Mouse (Mus musculus) forelimb bud, embryonic 11.5 days (tissue): ENCODE results near the gene Tatdn3.

Experiments used
- DNase-seq: peaks from one replicate; pipeline ENCODE4 v3.0.0-alpha.2; 2012; ENCODE audit warnings: low read depth, low spot score

The Tatdn3 gene

GRCm38 (mm10) chr1:191075199-191075883 is 12.6 kb upstream of the Tatdn3 start:
- DNase-seq: peak; percentile 65

GRCm38 (mm10) chr1:191073486-191073885 is 10.8 kb upstream of the Tatdn3 start:
- no peak for DNase-seq

GRCm38 (mm10) chr1:191073001-191073400 is 10.3 kb upstream of the Tatdn3 start:
- DNase-seq: no peak

GRCm38 (mm10) chr1:191072329-191072913 is 9.7 kb upstream of the Tatdn3 start:
- no peak for DNase-seq

GRCm38 (mm10) chr1:191071613-191072012 is 8.9 kb upstream of the Tatdn3 start:
- DNase-seq: no peak

- DNase-seq: no peak
Measured at GRCm38 (mm10) chr1:191070259-191070658, 7.5 kb upstream of the Tatdn3 start.

GRCm38 (mm10) chr1:191068377-191068776 is 5.6 kb upstream of the Tatdn3 start:
- DNase-seq: no peak

GRCm38 (mm10) chr1:191065188-191065587 is 2.5 kb upstream of the Tatdn3 start:
- no peak for DNase-seq

GRCm38 (mm10) chr1:191064535-191064934 is 1.8 kb upstream of the Tatdn3 start:
- no peak for DNase-seq

GRCm38 (mm10) chr1:191063700-191064099 is 968 bp upstream of the Tatdn3 start:
- DNase-seq: no peak

- no peak for DNase-seq
Measured at GRCm38 (mm10) chr1:191062241-191062780, 421 bp downstream of the Tatdn3 start.

- no peak for DNase-seq
Measured at GRCm38 (mm10) chr1:191057461-191057860, 5.3 kb downstream of the Tatdn3 start.

GRCm38 (mm10) chr1:191055533-191055873 is 7.2 kb downstream of the Tatdn3 start:
- DNase-seq: no peak

- no peak for DNase-seq
Measured at GRCm38 (mm10) chr1:191054870-191055532, 7.7 kb downstream of the Tatdn3 start.

- DNase-seq: no peak
Measured at GRCm38 (mm10) chr1:191053555-191053954, 9.2 kb downstream of the Tatdn3 start.

- DNase-seq: no peak
Measured at GRCm38 (mm10) chr1:191046231-191046824, 16.4 kb downstream of the Tatdn3 start.

- no peak for DNase-seq
Measured at GRCm38 (mm10) chr1:191045264-191045663, 17.5 kb downstream of the Tatdn3 start.

- DNase-seq: no peak
Measured at GRCm38 (mm10) chr1:191042688-191043087, 20.0 kb downstream of the Tatdn3 start.

GRCm38 (mm10) chr1:191042106-191042505 is 20.6 kb downstream of the Tatdn3 start:
- DNase-seq: no peak

- no peak for DNase-seq
Measured at GRCm38 (mm10) chr1:191041352-191041751, 21.4 kb downstream of the Tatdn3 start.

GRCm38 (mm10) chr1:191037999-191038398 is 24.7 kb downstream of the Tatdn3 start:
- DNase-seq: no peak
